In genomic region chr13:107410267-107410666, GRCm38 (mm10) we compare ENCODE assay signal across 12 mouse cellular contexts.
"Had no signal": no experiment of that assay in that cellular context is flagged by ENCODE, and none has a peak within 500 bp of the region (broad histone marks: within the 10 kb centered on the region; RNA-seq: fewer than 3 reads in every experiment).

No protein-coding gene starts in this region.

- H3K36me3 ChIP-seq: limb, embryonic 10.5 days; liver, embryonic 15.5 days; midbrain, embryonic 10.5 days; midbrain, embryonic 15.5 days had no signal

- H3K27ac ChIP-seq: limb, embryonic 10.5 days; liver, embryonic 15.5 days; midbrain, embryonic 10.5 days; midbrain, embryonic 15.5 days had no signal

- H3K27me3 ChIP-seq: liver, embryonic 15.5 days; midbrain, embryonic 15.5 days had no signal

- H3K9me3 ChIP-seq: limb, embryonic 10.5 days; liver, embryonic 15.5 days; midbrain, embryonic 10.5 days; midbrain, embryonic 15.5 days had no signal

- DNase-seq: kidney, adult 8-10 months; kidney, postnatal 25 days; lung, adult 2 months; lung, postnatal 36 days; right cerebral cortex, postnatal 4 days; spleen, adult 18-20 months; thymus, adult 18-20 months; thymus, postnatal 14 days had no signal

- H3K4me3 ChIP-seq: limb, embryonic 10.5 days; liver, embryonic 15.5 days; midbrain, embryonic 10.5 days; midbrain, embryonic 15.5 days had no signal

- H3K4me1 ChIP-seq: limb, embryonic 10.5 days; liver, embryonic 15.5 days; midbrain, embryonic 10.5 days had no signal
